Mouse (Mus musculus) lung, adult 2 months (tissue): ENCODE data around the gene Ina. TPM values are rescaled to one million over a fixed set of nuclear protein-coding genes. Genes with fewer than 3 reads are reported as not detected.
"Not testable (repeated sequence)": the region's sequence is repeated elsewhere in the genome, so short reads cannot be mapped to it uniquely, and the experiment has no call there.

Experiments used
- DNase-seq: peaks from one replicate; pipeline ENCODE4 v3.0.0; 2022
- H3K4me1 ChIP-seq: fragments of 200-500 bp; 2 replicates; pipeline ENCODE4 v1.6.1; 2011; ENCODE audit warnings: low read length; ENCODE audit not compliant: control insufficient read depth, insufficient read depth
- H3K4me3 ChIP-seq: fragments of 200-500 bp; replicated peaks from 2 replicates; pipeline ENCODE3; 2011; ENCODE audit warnings: low read depth, mild to moderate bottlenecking, control low read depth, low read length; ENCODE audit errors: extremely low read depth
- CTCF ChIP-seq: fragments of 200-500 bp; IDR thresholded peaks from 2 replicates; pipeline ENCODE4 v1.5.1; 2011; ENCODE audit warnings: mild to moderate bottlenecking, low read length, control low read depth; ENCODE audit not compliant: insufficient read depth
- POLR2A ChIP-seq: fragments of 200-500 bp; IDR thresholded peaks from 2 replicates; pipeline ENCODE4 v1.6.1; 2011; ENCODE audit warnings: low read depth, mild to moderate bottlenecking, control low read depth, low read length, borderline replicate concordance; ENCODE audit errors: extremely low read depth
- WGBS: fragments of 180-500 bp; shearing (Covaris S2); methylation state at CpG from one replicate; pipeline ENCODE4 v1.1.7; 2018; 5-methylcytosine and 5-hydroxymethylcytosine counted together
- polyA plus RNA-seq: library from polyadenylated mRNA; depleted of rRNA; stranded (reverse); fragments of >200 nt; gene quantifications from 2 replicates; pipeline ENCODE4 v1.2.3, GENCODE M21; 2012

Gene Ina
- polyA plus RNA-seq, 1 experiment = 0.04 TPM

DNA sequence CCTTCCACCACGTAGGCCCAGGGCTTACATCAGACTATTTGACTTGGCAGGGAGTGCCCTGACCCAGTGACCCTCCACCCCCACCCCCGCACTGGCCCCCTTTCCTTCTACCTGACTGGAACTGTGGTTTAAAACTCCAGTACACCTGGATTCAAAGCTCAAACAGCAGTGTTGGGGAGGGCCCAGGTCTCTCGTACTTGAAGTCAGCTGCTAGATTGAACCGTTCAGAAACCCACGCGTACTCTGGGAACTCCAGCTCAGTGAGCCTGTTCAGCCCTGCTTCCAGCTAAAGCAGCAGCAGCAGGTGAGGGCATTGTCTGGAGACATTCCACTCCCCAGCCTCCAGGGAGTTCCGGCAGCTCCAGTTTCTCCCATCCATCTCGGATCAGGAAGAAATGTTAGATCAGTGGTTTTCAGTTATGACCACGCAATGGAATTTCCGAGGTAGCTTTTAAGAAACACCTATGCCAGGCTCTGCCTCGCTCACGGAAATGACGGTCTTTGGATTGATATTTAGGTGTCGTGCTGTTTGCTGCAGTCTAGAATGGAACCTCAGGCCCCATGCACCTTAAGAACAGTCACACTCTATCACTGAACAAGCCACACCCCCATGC is 31.0 kb upstream of the Ina start:
- DNase-seq = peak; percentile 29
- WGBS = 59% methylated on average over 14 of the region's 14 CpGs
- no peak overlapping the region for H3K4me3 ChIP-seq
- 0 out of 2 replicates have a peak, but pooled peaks cover 4% of the 10 kb centered on the region for H3K4me1 ChIP-seq
- TF ChIP-seq POLR2A = no peak
- no peak for TF ChIP-seq CTCF

DNA sequence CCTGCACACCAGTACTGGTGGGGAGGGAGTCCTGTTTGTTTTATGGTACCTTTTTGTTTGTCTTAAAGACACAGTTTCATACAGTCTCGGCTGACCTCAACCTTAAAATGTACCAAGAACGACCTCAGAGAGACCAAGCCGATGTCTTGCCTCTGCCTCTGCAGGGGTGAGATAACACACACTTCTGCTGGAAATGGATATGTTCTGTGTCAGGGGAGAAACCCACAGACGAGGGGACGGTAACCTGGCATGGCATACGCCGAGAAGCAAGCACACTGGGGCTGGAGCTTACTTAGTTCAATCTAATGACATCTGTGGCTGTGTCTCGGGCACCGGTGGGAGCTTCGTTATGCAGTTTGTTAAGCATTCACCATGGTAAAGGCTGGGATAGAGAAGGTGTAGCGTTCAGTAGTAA is 30.5 kb upstream of the Ina start:
- 50% methylated on average over 11 of the region's 11 CpGs for WGBS
- peak; percentile 23 for DNase-seq
- Histone ChIP-seq H3K4me1 (0 out of 2 replicates have a peak, but pooled peaks cover 3% of the 10 kb centered on the region), H3K4me3 (no peak overlapping the region)
- TF ChIP-seq POLR2A (no peak), CTCF (no peak)

DNA sequence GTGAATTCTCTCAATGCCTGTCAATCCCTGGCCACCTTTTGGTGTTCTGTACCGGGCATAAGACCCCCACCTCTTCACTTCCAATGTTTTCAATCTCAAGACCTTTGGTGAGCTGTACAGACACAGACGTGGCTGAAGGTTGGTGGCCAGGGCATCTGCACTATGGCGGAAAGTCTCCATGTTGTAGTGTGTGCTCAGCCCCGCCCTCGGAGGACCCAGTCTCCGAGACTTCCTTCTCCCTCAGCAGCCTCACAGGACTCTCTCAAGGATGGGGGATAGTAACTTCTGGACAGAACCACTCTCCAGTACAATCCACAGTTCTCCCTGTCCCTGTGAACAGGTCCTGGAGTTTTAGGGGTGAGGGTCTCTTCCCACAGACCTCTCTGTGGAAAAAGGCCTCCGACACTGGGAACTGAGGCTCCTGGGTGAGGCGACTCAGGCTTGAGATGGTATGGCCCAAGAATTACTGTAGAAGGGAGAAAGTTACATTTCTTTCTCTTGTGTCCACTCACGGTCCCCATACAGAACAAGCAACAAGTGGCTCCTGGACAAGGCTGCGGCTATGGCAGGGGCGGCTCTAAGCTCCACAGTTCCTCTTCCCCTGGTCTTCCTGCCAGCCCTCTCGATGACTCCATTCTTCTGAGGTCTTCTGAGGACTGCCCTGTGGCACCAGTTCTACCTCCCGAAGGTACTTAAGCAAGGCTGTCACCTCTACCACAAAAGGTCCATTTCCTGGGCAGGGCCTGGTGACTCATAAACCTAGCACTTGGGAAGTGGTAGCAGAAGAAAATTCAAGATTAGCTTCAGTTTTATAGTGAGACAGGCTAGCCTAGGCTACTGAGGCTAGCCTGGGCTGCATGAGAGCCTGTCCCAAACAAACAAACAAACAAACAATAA is 29.5 kb upstream of the Ina start:
- Histone ChIP-seq H3K4me1 (no peaks in the 10 kb centered on the region), H3K4me3 (no peak overlapping the region)
- WGBS = 57% methylated on average over 13 of the region's 13 CpGs
- peak; percentile 44 for DNase-seq
- TF ChIP-seq POLR2A (no peak), CTCF (no peak)

DNA sequence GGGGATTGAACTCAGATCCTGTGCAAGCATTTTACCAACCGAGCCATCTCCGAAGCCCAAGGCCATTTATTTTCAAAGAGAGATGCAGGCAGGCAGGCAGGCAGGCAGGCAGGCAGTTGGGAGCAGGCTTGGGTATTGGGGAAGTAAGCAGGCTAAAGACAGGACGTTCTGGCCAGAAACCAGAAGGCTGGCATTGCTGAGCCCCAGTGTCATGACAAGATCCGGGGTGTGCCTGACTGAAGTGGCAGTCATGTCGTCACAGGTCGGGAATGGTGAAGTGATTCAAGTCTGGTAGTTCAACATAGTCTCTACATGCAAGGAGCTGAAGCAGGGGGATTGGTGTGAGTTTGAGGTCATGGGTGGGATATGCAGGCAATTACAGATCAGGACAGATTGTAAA is 26.9 kb upstream of the Ina start:
- Histone ChIP-seq H3K4me1 (no peaks in the 10 kb centered on the region), H3K4me3 (no peak overlapping the region)
- TF ChIP-seq CTCF (no peak), POLR2A (no peak)
- no peak for DNase-seq
- 52% methylated on average over 6 of the region's 6 CpGs for WGBS

DNA sequence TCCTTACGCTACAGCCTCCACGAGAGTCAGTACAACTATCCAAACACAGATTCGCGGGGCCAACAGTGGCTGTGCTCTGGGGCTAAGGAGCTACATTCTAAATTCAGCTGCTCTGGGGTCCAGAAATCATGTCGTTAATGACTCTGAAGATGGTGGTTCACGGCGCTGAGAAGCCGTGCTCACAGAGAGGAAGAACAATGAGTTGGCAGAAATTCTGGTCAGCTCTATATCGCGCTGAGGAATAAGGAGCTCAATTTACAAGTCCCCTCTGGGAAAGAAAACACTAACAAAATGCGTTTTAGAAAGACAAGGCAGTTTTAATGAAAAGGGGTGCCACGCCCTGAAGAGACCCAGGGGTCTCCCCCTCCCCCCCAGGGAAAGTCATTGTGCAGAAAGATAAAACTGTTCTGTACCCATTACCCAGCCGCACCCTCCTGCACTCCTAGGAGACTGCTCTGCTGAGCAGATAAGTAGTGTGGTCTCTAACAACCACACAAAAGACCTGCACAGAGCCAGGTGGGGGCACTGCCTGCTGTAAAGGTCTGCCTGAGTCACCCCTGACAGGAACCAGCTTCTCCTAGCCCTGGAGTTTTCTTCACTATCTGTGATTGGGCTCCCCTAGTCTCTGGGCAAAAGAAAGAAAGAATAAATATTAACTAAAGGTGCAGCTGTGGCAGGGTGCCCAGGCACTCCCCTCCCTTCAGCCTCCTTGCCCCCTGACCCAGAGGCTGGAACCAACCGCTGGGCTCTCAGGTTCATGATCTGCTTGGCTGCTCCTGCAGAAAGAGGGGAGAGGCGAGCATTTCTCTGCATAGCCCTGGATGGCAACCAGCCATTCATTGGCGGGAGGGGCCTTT is 26.0 kb upstream of the Ina start:
- 51% methylated on average over 16 of the region's 16 CpGs for WGBS
- H3K4me3 ChIP-seq = no peak overlapping the region
- no peaks in the 10 kb centered on the region for H3K4me1 ChIP-seq
- TF ChIP-seq POLR2A = no peak
- TF ChIP-seq CTCF = no peak
- peak; percentile 52 for DNase-seq

DNA sequence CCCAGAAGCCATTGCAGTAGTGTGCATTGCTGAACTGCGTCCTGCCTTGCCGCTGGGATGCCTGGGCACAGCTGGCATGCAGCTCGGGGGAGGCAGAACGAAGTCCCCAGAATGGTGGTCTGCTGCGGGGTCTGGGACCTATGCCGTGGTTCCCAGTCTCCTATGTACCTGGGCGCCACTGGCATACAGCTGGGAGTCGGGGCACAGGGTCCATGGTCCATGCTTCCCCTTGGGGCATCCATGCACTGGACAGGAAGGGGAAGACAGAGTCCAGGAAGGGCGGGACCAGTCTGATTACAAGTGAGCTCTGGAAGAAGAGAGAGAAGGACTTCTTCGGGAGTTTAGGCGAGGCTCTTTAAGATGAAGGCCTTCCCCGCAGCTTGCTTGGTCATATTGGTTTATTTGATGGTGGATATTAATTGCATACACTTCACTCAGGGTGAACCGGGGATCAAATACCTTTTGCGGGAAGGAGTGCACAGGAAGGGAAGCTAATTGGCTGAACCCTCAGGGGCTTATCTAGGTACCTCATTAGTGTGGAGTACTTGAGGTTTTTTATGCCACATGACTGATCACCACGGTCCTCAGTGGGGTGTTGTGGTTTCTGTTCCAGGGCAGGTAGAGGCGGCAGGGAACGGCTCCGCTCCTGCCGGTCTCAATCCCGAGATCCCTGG is 24.9 kb upstream of the Ina start:
- Histone ChIP-seq H3K4me1 (no peaks in the 10 kb centered on the region), H3K4me3 (no peak overlapping the region)
- TF ChIP-seq POLR2A = no peak
- TF ChIP-seq CTCF = no peak
- WGBS = 66% methylated on average over 20 of the region's 20 CpGs
- DNase-seq = no peak

DNA sequence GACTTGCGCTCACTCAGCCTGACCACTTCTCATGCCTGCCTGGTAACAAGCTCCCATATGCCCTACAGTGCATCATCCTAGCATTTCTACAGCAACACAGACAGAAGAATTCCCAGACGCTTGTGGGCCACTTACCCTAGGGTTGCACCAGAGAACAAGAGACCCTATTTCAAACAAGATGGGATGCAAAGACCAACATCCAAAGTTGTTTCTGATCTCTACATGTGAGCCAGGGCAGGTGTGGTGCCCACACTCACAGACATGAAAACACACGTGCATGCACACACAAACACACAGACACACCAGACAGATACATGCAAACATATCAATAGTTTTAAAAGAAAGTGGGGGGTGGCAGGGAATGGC is 24.4 kb upstream of the Ina start:
- no peak for DNase-seq
- H3K4me3 ChIP-seq = no peak overlapping the region
- 87% methylated on average over 3 of the region's 3 CpGs for WGBS

DNA sequence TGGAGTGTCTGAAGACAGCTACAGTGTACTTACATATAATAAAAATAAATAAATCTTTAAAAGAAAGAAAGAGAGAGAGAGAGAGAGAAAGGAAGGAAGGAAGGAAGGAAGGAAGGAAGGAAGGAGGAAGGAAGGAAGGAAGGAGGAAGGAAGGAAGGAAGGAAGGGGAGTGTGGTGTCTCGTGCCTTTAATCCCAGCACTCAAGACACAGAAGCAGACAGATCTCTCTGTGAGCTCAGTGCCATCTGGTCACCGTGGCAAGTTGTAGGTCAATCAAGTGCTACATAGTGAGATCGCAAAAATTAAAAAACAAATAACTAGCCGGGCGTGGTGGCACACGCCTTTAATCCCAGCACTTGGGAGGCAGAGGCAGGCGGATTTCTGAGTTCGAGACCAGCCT is 23.9 kb upstream of the Ina start:
- WGBS = 71% methylated on average over 8 of the region's 8 CpGs
- H3K4me3 ChIP-seq, DNase-seq, H3K4me1 ChIP-seq: not testable (repeated sequence)

More for the DNA sequence above, 24.4 kb upstream of the Ina start:
- TF ChIP-seq POLR2A (no peak), CTCF (no peak)
- H3K4me1 ChIP-seq = no peaks in the 10 kb centered on the region

DNA sequence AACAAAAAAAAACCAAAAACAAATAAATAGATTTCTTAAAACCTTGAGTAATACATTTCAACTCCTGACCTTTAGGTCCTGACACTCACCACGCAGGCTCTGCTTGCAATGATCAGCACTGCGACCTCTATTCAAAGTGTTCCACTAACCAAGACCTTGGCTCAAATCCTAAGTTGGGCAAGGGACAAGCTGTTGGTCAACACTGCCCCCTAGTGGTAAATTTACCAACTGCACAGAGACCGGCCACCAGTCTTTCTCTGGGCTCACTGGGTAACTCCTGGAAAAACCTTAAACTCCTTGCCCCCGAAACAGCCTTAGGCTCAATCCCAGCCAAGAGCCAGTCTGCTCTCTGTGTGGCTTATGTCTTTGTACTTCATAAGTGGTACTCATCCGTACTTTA is 23.4 kb upstream of the Ina start:
- peak; percentile 86 for DNase-seq
- Histone ChIP-seq H3K4me1 (no peaks in the 10 kb centered on the region), H3K4me3 (no peak overlapping the region)
- TF ChIP-seq POLR2A (no peak), CTCF (peak; percentile 80)
- 4% methylated on average over 5 of the region's 5 CpGs for WGBS

DNA sequence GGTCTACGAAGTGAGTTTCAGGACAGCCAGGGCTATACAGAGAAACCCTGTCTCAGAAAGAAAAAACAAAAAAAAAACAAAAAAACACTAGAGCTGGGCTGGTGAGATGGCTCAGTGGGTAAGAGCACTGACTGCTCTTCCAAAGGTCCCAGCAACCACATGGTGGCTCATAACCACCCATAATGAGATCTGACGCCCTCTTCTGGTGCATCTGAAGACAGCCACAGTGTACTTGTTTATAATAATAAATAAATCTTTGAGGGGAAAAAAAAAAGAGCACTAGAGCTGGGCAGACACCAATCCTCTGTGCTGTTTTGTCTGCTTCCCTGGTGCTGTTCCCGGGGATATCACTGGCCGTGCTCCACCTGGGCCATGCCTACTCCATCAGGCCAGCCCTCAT is 22.2 kb upstream of the Ina start:
- H3K4me1 ChIP-seq, DNase-seq, H3K4me3 ChIP-seq: not testable (repeated sequence)
- WGBS = 71% methylated on average over 4 of the region's 4 CpGs
